14 mouse cellular contexts compared by ENCODE assay signal in genomic region chr1:193336122-193337017, GRCm38 (mm10). TPM values are rescaled to one million over a fixed set of nuclear protein-coding genes. Genes with fewer than 3 reads are reported as not detected.
A peak's percentile ranks its signal among the peaks of the same experiment; 100 is the strongest.
DNase-seq lines count a peak whose midpoint lies in the region; ATAC-seq lines count a peak whose summit lies in the region.
"Had no signal": no experiment of that assay in that cellular context is flagged by ENCODE, and none has a peak within 500 bp of the region (broad histone marks: within the 10 kb centered on the region; RNA-seq: fewer than 3 reads in every experiment).

No protein-coding gene starts in this region.

- WGBS in forebrain, embryonic 10.5 days = 85% methylated on average over 7 of the region's 7 CpGs
- 72% methylated on average over 7 of the region's 7 CpGs for WGBS in forebrain, embryonic 15.5 days
- WGBS in hindbrain, embryonic 10.5 days = 85% methylated on average over 7 of the region's 7 CpGs
- 85% methylated on average over 7 of the region's 7 CpGs for WGBS in midbrain, embryonic 13.5 days

- H3K36me3 ChIP-seq in forebrain, embryonic 10.5 days (replicated peaks) = no peaks in the 10 kb centered on the region
- no peaks in the 10 kb centered on the region for H3K36me3 ChIP-seq in forebrain, embryonic 15.5 days
- no peaks in the 10 kb centered on the region for H3K36me3 ChIP-seq in hindbrain, embryonic 10.5 days
- H3K36me3 ChIP-seq in midbrain, embryonic 13.5 days = no peaks in the 10 kb centered on the region
- H3K36me3 ChIP-seq: embryonic facial prominence, embryonic 10.5 days; kidney, embryonic 15.5 days; limb, embryonic 13.5 days had no signal

- H3K4me2 ChIP-seq in forebrain, embryonic 15.5 days (replicated peaks) = no peak overlapping the region
- no peak overlapping the region for H3K4me2 ChIP-seq in midbrain, embryonic 13.5 days (replicated peaks)
- H3K4me2 ChIP-seq: kidney, embryonic 15.5 days; limb, embryonic 13.5 days had no signal

- no peaks in the 10 kb centered on the region for H3K9me3 ChIP-seq in forebrain, embryonic 10.5 days
- H3K9me3 ChIP-seq in forebrain, embryonic 15.5 days = no peaks in the 10 kb centered on the region
- H3K9me3 ChIP-seq in hindbrain, embryonic 10.5 days = no peaks in the 10 kb centered on the region
- H3K9me3 ChIP-seq in midbrain, embryonic 13.5 days = no peaks in the 10 kb centered on the region
- H3K9me3 ChIP-seq: embryonic facial prominence, embryonic 10.5 days; kidney, embryonic 15.5 days; limb, embryonic 13.5 days had no signal

- H3K4me3 ChIP-seq in forebrain, embryonic 10.5 days = no peak overlapping the region
- H3K4me3 ChIP-seq in forebrain, embryonic 15.5 days = no peak overlapping the region
- H3K4me3 ChIP-seq in hindbrain, embryonic 10.5 days = no peak overlapping the region
- H3K4me3 ChIP-seq in midbrain, embryonic 13.5 days (replicated peaks) = no peak overlapping the region
- H3K4me3 ChIP-seq: embryonic facial prominence, embryonic 10.5 days; kidney, embryonic 15.5 days; limb, embryonic 13.5 days had no signal

- peaks cover 22% of the 10 kb centered on the region for H3K4me1 ChIP-seq in forebrain, embryonic 10.5 days
- H3K4me1 ChIP-seq in forebrain, embryonic 15.5 days = peaks cover 30% of the 10 kb centered on the region
- peaks cover 44% of the 10 kb centered on the region for H3K4me1 ChIP-seq in hindbrain, embryonic 10.5 days (replicated peaks)
- peaks cover 18% of the 10 kb centered on the region for H3K4me1 ChIP-seq in midbrain, embryonic 13.5 days (replicated peaks)
- H3K4me1 ChIP-seq: kidney, embryonic 15.5 days had no signal

- no peak overlapping the region for H3K9ac ChIP-seq in forebrain, embryonic 15.5 days (replicated peaks)
- no peak overlapping the region for H3K9ac ChIP-seq in midbrain, embryonic 13.5 days (replicated peaks)
- H3K9ac ChIP-seq: kidney, embryonic 15.5 days; limb, embryonic 13.5 days had no signal

- no peaks in the 10 kb centered on the region for H3K27me3 ChIP-seq in forebrain, embryonic 10.5 days (ENCODE audit: poor library complexity, severe bottlenecking)
- H3K27me3 ChIP-seq in forebrain, embryonic 15.5 days = no peaks in the 10 kb centered on the region
- H3K27me3 ChIP-seq in hindbrain, embryonic 10.5 days (ENCODE audit: insufficient read depth, poor library complexity, severe bottlenecking) = peaks cover 6% of the 10 kb centered on the region; the same call in 1 of the 2 replicates
- no peaks in the 10 kb centered on the region for H3K27me3 ChIP-seq in midbrain, embryonic 13.5 days
- H3K27me3 ChIP-seq: kidney, embryonic 15.5 days; limb, embryonic 13.5 days had no signal

- ATAC-seq in forebrain, embryonic 15.5 days (replicated peaks) = no peak
- no peak for ATAC-seq in midbrain, embryonic 13.5 days
- ATAC-seq: forebrain, embryonic 16.5 days had no signal

- intact Hi-C loops in heart, postnatal 14 days (cut with DNase I) = no loop called here

- no peak for DNase-seq in forebrain, embryonic 10.5 days (ENCODE audit: extremely low spot score, low spot score)
- DNase-seq in B cell, adult 2 months = peak; percentile 42 to 48
- DNase-seq in cerebellum, postnatal 36 days = peak; percentile 62 to 65
- peak; percentile 63 to 80 for DNase-seq in heart, postnatal 14 days
- DNase-seq in hindbrain, embryonic 10.5 days (ENCODE audit: low spot score) = no peak
- DNase-seq in embryo, embryonic 9.5 days (ENCODE audit: extremely low spot score) = no peak

- peak overlapping the region; percentile 3; the same call in 1 of the 2 replicates for H3K27ac ChIP-seq in forebrain, embryonic 10.5 days
- H3K27ac ChIP-seq in forebrain, embryonic 15.5 days (replicated peaks) = no peak overlapping the region
- no peak overlapping the region for H3K27ac ChIP-seq in hindbrain, embryonic 10.5 days
- H3K27ac ChIP-seq in midbrain, embryonic 13.5 days = no peak overlapping the region
- H3K27ac ChIP-seq: embryonic facial prominence, embryonic 10.5 days; kidney, embryonic 15.5 days; limb, embryonic 13.5 days had no signal

RNA-seq across cellular contexts. Expression of gene Camk1g, which starts 33.7 kb away (rescaled TPM):
- polyA plus RNA-seq in forebrain, embryonic 10.5 days (2016; fragmentation: Nextera tagmentation; extraction: Ambion mirVana) = 12.1 and 12.2 TPM in 2 replicates
- polyA plus RNA-seq in forebrain, embryonic 15.5 days (2015; fragmentation: Nextera tagmentation; extraction: Ambion mirVana) = 43.6 and 44.8 TPM in 2 replicates
- total RNA-seq in heart, postnatal 14 days (2021) = under 1 TPM; 0.72 to 0.83 TPM
- 11.8 and 15.5 TPM in 2 replicates for polyA plus RNA-seq in hindbrain, embryonic 10.5 days (2016; fragmentation: Nextera tagmentation; extraction: Ambion mirVana)
- 42.5 and 43.0 TPM in 2 replicates for polyA plus RNA-seq in midbrain, embryonic 13.5 days (2015; fragmentation: Nextera tagmentation; extraction: Ambion mirVana)
- total RNA-seq: megakaryocyte-erythroid progenitor cell, adult 5-6 weeks had no signal
- polyA plus RNA-seq: activated CD4-positive, CD25-positive, alpha-beta regulatory T cell, adult 4 months had no signal

Comparison
In these comparisons a context has a peak if more than half of its experiments do, and no peak if none do; other contexts are left out.
1. DNase-seq: peak in B cell, adult 2 months (2 of 2), cerebellum, postnatal 36 days (2 of 2) and heart, postnatal 14 days (2 of 2); none in forebrain, embryonic 10.5 days (single experiment), hindbrain, embryonic 10.5 days (single experiment) and embryo, embryonic 9.5 days (single experiment).